ENCODE assay signal across 20 mouse cellular contexts in the genomic region with DNA sequence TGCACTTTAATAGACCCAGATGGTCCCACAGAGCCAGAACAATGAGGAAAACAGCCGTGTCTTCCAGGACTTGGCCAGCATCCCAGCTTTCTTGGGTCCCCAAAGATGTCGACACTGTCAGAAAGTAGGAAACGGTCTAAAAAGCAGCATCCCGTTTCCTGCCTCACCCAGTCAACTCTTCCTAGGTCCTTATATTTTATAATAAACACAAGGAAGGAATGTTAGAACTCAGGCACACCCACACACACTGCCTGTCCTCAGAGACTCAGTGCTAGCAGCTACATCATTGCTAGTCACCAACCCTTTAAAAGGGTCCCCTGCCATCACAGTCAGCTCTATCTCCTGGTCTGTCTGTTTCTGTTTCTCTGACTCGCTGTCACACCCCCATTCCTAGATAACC. TPM values are rescaled to one million over a fixed set of nuclear protein-coding genes. Genes with fewer than 3 reads are reported as not detected.
DNase-seq lines count a peak whose midpoint lies in the region; ATAC-seq and TF ChIP-seq lines count a peak whose summit lies in the region.
"Had no signal": no experiment of that assay in that cellular context is flagged by ENCODE, and none has a peak within 500 bp of the region (broad histone marks: within the 10 kb centered on the region; RNA-seq: fewer than 3 reads in every experiment).

No protein-coding gene starts in this region.

- H3K4me1 ChIP-seq in embryonic facial prominence, embryonic 14.5 days (ENCODE audit: control insufficient read depth, insufficient read depth, low read length) = no peaks in the 10 kb centered on the region
- H3K4me1 ChIP-seq in embryonic facial prominence, embryonic 10.5 days = no peaks in the 10 kb centered on the region
- H3K4me1 ChIP-seq in kidney, adult 2 months (ENCODE audit: control insufficient read depth, insufficient read depth, low read length) = no peaks in the 10 kb centered on the region
- H3K4me1 ChIP-seq: limb, embryonic 12.5 days; liver, embryonic 13.5 days; midbrain, embryonic 13.5 days had no signal

- H3K9me3 ChIP-seq in embryonic facial prominence, embryonic 14.5 days (ENCODE audit: control insufficient read depth, low read length) = no peaks in the 10 kb centered on the region
- peaks cover 12% of the 10 kb centered on the region; the same call in 1 of the 2 replicates for H3K9me3 ChIP-seq in embryonic facial prominence, embryonic 10.5 days
- H3K9me3 ChIP-seq: limb, embryonic 12.5 days; liver, embryonic 13.5 days had no signal

- no peak overlapping the region for H3K4me3 ChIP-seq in embryonic facial prominence, embryonic 14.5 days (ENCODE audit: low read depth, low read length)
- H3K4me3 ChIP-seq in embryonic facial prominence, embryonic 10.5 days = no peak overlapping the region
- H3K4me3 ChIP-seq in kidney, adult 2 months (ENCODE audit: insufficient read depth, low read depth, low read length) = no peak overlapping the region
- H3K4me3 ChIP-seq: limb, embryonic 12.5 days; liver, embryonic 13.5 days; midbrain, embryonic 13.5 days had no signal

- no peak overlapping the region for H3K4me2 ChIP-seq in embryonic facial prominence, embryonic 14.5 days (ENCODE audit: low read depth, low read length)
- H3K4me2 ChIP-seq: limb, embryonic 12.5 days; liver, embryonic 13.5 days; midbrain, embryonic 13.5 days had no signal

- H3K9ac ChIP-seq in embryonic facial prominence, embryonic 14.5 days (ENCODE audit: low read depth, low read length) = no peak overlapping the region
- H3K9ac ChIP-seq: forebrain, postnatal 0 days; limb, embryonic 12.5 days; liver, embryonic 13.5 days; midbrain, embryonic 13.5 days had no signal

- peak; percentile 12 for DNase-seq in embryonic facial prominence, embryonic 14.5 days (ENCODE audit: low spot score)
- DNase-seq in embryonic facial prominence, embryonic 10.5 days (ENCODE audit: low spot score) = no peak
- peak; percentile 12 for DNase-seq in kidney, adult 2 months
- DNase-seq in kidney, adult 18-20 months = no peak
- DNase-seq in left cerebral cortex, postnatal 4 days = peak; percentile 11
- no peak for DNase-seq in left cerebral cortex, adult 9 months (ENCODE audit: low spot score in 2 of 2)
- DNase-seq in cerebellum, adult 8-10 months = no peak
- DNase-seq: adrenal gland, postnatal 25 days; cerebellum, adult 9-11 months; forebrain, postnatal 0 days; gastrocnemius, postnatal 14 days; liver, embryonic 13.5 days; lung, adult 2 months; lung, postnatal 14 days; thymus, adult 18-20 months; thymus, postnatal 4 days had no signal

- TF ChIP-seq CTCF in kidney, adult 2 months (conservative IDR thresholded peaks at IDR 0.05; ENCODE audit: insufficient read depth, insufficient read length, low read depth, low read length) = no peak

- TF ChIP-seq POLR2A in kidney, adult 2 months (IDR thresholded peaks at IDR 0.05; ENCODE audit: low read depth, low read length) = no peak

- no peak for ATAC-seq in embryonic facial prominence, embryonic 14.5 days (ENCODE audit: low read depth)
- ATAC-seq: forebrain, postnatal 0 days; hindbrain, embryonic 16.5 days; intestine, embryonic 16.5 days; midbrain, embryonic 13.5 days had no signal

- intact Hi-C loops in left cerebral cortex, postnatal 4 days (cut with DNase I) = no loop called here

- no peaks in the 10 kb centered on the region for H3K27me3 ChIP-seq in embryonic facial prominence, embryonic 14.5 days (replicated peaks; ENCODE audit: control insufficient read depth, insufficient read depth, low read length)
- H3K27me3 ChIP-seq in embryonic facial prominence, embryonic 10.5 days (replicated peaks; ENCODE audit: low read depth, poor library complexity, severe bottlenecking) = no peaks in the 10 kb centered on the region
- H3K27me3 ChIP-seq in kidney, adult 2 months (replicated peaks; ENCODE audit: control insufficient read depth, insufficient read depth, low read length) = no peaks in the 10 kb centered on the region
- H3K27me3 ChIP-seq: limb, embryonic 12.5 days; liver, embryonic 13.5 days; midbrain, embryonic 13.5 days had no signal

- no peaks in the 10 kb centered on the region for H3K36me3 ChIP-seq in embryonic facial prominence, embryonic 14.5 days (ENCODE audit: control insufficient read depth, insufficient read depth, low read length)
- no peaks in the 10 kb centered on the region for H3K36me3 ChIP-seq in embryonic facial prominence, embryonic 10.5 days (replicated peaks)
- no peaks in the 10 kb centered on the region for H3K36me3 ChIP-seq in kidney, adult 2 months (ENCODE audit: control insufficient read depth, insufficient read depth, low read length)
- H3K36me3 ChIP-seq: limb, embryonic 12.5 days; liver, embryonic 13.5 days; midbrain, embryonic 13.5 days had no signal

- H3K27ac ChIP-seq in embryonic facial prominence, embryonic 14.5 days (replicated peaks; ENCODE audit: low read depth, low read length) = no peak overlapping the region
- no peak overlapping the region for H3K27ac ChIP-seq in embryonic facial prominence, embryonic 10.5 days (replicated peaks)
- H3K27ac ChIP-seq in kidney, adult 2 months (ENCODE audit: insufficient read depth, low read depth, low read length) = no peak overlapping the region
- H3K27ac ChIP-seq: limb, embryonic 12.5 days; liver, embryonic 13.5 days; midbrain, embryonic 13.5 days had no signal

- WGBS in embryonic facial prominence, embryonic 14.5 days = 60% methylated on average over 5 of the region's 5 CpGs
- WGBS in embryonic facial prominence, embryonic 10.5 days = 72% methylated on average over 5 of the region's 5 CpGs
- 54% methylated on average over 5 of the region's 5 CpGs for WGBS in kidney, adult 2 months

RNA-seq across cellular contexts. Expression of a gene that starts 35.7 kb away (rescaled TPM):
- 14.8 and 17.4 TPM in 2 replicates for polyA plus RNA-seq in embryonic facial prominence, embryonic 14.5 days (2014; fragmentation: Nextera tagmentation; extraction: Ambion mirVana)
- 10.5 and 10.6 TPM in 2 replicates for polyA plus RNA-seq in embryonic facial prominence, embryonic 10.5 days (2016; fragmentation: Nextera tagmentation; extraction: Ambion mirVana)
- polyA plus RNA-seq in kidney, adult 2 months (2012; rRNA removed) = 3.7 and 4.6 TPM in 2 replicates
- total RNA-seq in left cerebral cortex, postnatal 4 days (2021) = 10 to 100 TPM; 26.3 to 27.8 TPM

Comparison
In these comparisons a context has a peak if more than half of its experiments do, and no peak if none do; other contexts are left out.
1. DNase-seq: peak in embryonic facial prominence, embryonic 14.5 days (single experiment), kidney, adult 2 months (single experiment) and left cerebral cortex, postnatal 4 days (single experiment); none in embryonic facial prominence, embryonic 10.5 days (single experiment), kidney, adult 18-20 months (single experiment), left cerebral cortex, adult 9 months (0 of 2) and cerebellum, adult 8-10 months (single experiment).